Mouse (Mus musculus) heart, adult 18-20 months (tissue): ENCODE results near the gene Il13. TPM values are rescaled to one million over a fixed set of nuclear protein-coding genes. Genes with fewer than 3 reads are reported as not detected.

Experiments used
- DNase-seq, 2 experiments: peaks; one replicate each; pipeline ENCODE4 v3.0.0; 2021 to 2022; ENCODE audit warnings: mixed read lengths in 1 of 2
- total RNA-seq, 2 experiments: library from RNA; stranded (reverse); gene quantifications; 2 replicates each; pipeline ENCODE4 v1.2.3; 2021

Il13 gene
- total RNA-seq, 2 experiments from 2014 or later: not detected

DNA sequence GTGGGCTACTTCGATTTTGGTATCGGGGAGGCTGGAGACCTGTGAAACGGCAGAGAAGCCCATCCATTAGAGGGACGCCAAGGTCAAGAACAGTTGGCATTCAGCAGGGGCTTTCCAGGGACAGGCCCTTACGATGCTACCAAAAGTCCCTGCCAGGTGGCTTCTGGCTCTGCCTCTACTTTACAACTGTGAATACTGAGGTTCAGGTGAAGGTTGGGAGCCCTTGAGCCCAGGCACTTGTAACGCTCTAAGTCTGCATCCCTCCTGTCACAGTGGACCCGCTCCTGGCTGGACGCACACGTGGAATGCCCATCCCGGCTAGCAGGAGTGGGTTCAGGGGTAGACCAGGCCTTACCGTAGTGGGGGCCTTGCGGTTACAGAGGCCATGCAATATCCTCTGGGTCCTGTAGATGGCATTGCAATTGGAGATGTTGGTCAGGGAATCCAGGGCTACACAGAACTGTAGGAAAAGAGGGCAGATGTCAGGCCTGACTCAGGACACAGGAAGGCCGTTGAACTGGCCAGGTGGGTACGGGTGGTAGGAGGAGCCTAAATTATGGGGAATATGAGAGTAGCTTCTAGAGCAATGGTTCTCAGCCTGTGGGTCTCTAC is 2.3 kb downstream of the Il13 start:
- no peak for DNase-seq

DNA sequence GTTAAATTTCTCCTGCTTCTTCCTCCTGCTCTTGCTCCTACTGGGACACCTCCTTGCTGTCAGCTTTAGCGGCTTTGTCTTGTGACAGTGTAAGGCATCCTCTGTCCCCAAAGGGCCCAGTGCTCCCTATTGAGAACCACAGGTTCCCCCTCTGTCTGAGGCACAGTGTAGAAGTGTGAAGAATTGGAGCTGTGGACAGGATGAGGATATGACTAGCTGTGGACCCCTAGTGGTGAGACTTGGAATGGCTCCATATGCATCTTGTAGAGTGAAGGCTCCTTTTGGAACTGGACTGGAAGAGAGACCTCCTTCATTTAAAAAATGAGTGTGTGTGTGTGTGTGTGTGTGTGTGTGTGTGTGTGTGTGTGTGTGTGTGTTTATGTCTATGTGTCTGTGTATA is 6.6 kb downstream of the Il13 start:
- peak; percentile 67 to 87 for DNase-seq

DNA sequence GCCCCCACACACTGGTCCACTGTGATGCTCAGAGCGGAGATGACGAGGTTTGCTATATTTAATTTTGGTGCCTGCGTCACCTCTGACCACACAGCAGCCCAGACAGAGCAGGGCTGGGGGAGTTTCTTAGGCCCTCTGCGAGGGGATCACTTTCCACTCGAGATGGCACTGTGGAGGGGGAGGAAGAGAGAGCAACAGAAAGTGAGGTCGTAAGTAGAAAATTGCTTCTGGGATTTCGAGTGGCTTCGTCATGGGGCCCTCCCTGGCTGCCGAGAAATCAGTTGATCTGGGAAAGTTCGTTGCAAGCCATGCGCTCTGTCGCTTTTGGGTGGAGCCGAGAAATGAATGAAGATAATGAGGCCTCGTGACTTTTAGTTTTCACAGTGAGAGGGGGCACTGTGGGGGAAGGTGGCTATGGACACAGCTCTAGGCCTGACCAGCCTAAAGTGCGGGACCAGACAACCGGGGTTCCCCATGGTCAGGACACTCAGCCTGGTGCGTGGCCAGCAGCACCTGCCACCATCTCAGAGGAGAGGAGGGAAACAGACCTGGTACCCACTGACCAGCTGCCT is 7.6 kb downstream of the Il13 start:
- DNase-seq: no peak

DNA sequence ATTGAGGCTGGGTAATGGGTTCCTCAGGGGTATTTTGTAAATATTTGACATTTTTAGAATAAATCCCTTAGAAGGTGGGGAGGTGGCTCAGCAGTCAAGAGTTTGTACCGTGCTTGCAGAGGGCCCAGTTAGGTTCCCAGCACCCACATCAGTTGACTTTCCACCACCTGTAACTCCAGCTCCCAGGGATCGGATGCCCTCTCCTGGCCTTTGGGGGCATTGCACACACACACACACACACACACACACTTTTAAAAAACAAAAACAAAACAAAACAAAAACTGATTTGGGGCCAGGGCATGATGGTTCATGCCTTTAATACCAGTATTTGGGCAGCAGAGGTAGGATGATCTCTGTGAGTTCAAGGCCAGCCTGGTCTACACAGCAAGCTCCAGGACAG is 10.4 kb downstream of the Il13 start:
- DNase-seq: no peak

DNA sequence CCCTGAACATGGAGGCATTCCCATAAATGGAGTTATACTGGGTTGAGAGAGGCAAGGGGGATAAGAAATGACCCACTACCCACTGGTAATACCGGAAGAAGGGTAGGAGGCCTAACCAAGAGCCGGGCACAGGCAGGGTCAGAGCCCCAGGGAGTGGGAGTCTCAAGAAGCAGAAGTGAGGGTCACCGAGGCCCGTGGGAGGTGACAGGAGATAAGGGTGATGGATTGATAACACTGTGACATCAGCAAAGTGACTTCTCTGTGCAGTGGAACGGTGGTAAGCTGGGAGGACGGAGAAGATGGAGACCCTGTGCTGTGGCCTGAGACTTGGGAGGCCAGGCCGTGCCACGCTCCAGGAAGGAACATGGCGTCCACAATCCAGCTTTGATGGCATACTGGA is 10.9 kb downstream of the Il13 start:
- DNase-seq: no peak

DNA sequence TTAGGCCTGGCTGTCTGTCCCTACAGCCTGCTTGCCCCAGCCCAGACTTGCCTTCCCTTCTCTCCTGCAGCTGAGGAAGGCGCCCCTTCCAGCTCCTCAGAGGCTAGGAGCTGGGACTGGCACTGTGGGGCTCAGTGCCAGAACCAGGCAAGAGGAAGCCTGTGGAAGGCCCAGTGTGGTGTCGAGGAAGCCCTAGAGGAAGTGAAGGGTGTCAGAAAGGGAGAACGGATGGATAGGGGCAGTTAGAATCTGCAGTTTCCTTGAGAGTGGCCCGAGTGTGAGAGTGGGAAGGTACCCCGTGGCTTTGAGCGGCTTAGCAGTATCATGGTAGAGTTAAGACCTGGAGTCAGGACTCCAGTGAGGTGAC is 12.1 kb downstream of the Il13 start:
- DNase-seq: no peak

DNA sequence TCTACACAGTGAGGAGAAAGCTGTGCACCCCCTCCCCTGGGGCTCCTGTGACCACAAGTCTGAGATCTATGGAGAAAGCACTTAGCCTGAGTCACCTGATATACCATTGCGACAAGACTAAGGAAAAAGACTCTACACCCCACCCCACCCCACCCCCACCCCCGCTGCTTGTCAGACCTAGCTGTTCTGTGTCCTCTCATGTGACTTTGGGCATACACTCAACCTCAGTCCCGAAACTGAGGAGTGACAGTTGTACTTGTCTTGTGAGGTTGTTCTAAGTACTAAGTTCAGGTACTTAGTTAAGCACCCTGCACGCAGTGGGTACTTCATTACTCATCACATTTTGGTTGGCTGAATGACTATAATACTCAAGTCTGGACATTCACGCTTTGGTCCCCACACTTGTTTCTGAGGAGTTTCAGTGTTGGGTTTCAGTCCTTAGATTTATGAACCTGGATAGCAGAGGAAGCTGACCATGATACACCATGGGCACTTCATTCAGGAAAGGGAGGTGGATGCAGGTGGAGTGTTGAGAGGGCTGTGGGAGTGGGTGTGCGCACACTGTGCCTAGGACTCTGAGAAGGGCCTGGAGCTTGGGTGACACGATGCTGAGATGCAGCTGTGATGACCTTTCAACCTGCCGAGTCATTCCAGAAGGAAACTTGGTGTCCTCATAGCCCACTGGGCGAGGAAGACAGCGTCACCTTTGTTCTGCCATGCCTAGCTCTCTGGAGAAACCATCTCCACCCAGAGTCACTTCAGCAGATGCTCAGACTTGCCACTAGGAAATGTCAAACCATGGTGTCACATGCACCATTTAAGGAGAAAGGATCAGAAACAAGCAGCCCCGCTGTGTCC is 12.7 kb downstream of the Il13 start:
- DNase-seq: no peak

DNA sequence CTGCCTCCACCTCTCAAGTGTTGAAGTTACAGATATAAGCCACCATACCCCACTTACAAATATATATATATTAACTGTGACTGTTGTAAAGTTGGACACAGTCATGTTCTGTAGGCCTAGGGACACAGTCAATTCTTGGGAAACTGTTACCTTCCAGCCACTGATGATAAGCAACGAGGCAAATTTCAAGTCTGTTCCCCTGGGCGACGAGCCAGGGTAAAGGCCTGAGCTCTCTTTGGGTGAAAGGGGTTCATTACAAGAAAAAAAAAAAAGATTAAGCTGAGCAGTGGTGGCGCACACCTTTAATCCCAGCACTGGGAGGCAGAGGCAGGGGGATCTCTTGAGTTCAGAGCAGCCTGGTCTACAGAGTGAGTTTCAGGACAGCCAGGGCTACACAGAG is 14.4 kb downstream of the Il13 start:
- no peak for DNase-seq

DNA sequence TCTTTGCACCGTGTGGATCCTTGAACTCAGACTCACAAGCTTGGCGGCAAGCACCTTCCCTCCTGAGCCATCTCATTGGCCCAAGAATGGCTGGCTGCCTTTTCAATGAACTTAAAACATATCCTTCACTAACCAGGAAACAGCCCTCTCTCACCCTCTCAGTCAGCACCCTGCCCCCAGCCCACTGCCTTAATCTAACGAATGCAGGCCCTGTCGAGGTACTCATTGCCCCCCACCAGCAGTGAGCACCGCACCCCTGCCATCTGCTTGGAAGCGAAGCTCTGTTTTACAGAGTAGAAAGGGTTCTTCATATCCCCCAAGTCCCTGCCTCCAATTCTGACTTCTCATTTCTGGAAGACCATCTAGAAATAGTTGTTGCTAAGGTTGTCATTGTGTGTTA is 15.1 kb downstream of the Il13 start:
- no peak for DNase-seq

DNA sequence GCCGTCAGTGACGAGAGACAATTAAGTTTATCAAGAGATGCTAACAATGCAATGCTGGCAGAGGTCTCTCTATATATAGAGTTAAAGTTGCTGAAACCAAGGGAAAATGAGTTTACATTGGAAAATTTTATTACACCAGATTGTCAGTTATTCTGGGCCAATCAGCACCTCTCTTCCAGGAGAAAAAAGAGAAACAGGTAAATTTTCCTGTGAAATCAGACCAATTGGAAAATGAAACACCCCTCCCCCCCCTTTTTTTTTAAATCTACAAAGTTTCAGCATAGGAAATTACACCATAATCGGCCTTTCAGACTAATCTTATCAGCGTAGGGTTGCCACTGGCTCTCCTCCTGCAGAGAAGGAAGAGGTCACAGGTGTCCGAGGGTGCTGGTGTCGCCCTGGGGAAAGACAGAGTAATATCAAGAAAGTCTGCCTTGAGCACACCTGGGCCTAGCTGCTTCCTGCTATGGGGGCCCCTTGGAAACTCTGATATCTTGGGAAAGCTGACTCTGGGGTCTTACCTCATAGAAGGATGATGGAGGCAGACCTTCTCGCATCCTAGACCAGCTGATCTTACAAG is 15.8 kb downstream of the Il13 start, which contains the start of gene Il4:
TSS of gene Il4 (minus strand) at position 51 of the 580 bp plus-strand sequence.
- DNase-seq: no peak

DNA sequence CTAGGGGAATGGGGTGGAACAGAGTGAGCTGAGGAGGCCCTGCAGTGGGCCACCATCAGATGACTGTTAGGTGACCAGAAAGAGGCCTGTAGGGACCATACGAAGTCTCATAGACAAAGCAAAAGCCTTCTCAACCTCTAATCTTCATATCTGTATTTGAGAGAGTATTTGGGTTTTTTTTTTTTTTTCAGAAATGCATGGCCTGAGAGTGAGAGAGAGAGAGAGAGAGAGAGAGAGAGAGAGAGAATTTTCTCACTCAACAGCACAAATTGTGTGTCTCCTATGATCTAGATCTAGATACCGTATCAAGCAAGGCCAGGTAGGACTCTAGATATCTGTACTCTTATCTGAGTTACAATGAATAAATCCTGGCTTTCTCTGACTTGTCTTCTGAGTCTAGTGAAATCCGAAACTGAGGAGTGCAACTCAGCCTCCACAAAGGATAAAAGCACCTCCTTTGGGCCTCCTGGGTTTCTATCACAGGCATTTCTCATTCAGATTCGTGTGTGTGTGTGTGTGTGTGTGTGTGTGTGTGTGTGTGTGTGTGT is 16.9 kb downstream of the Il13 start:
- DNase-seq: no peak

DNA sequence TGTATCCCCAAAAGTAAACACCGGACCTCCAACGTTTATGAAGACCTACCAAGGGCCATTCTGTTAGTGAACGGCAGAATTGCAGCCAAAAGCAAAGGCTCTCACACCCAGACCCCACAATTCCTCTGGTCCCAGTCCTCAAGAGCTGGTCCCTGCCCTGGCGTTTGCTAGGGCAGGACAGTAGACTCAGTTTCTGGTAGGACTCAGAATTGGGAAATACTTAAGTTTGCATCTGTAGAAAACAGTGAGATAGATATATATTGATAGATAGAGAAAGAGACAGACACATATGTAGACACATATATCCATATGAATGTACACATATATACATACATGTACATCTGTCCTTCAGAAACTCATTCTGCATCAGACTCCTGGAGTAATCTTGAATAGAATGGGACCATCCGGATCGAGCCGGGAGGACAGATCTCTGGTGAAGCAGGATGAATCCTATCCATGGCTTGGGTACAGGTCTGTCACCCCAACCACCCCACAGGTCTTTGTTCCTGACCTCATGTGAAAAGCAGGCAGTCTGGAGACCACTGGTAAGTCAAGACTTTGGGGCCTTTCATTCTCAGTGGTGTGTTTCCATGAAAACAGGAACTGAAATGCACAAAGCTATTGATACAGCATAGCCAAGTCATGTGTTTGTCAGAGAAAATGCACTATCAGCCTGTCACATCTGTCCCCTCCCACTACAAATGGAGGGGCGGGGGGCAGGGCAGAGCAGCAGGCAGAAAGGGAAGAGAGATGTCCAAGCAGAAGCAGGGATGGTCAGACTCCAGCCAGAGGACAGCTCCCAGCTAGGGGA is 17.5 kb downstream of the Il13 start:
- peak; percentile 7 to 33 for DNase-seq

DNA sequence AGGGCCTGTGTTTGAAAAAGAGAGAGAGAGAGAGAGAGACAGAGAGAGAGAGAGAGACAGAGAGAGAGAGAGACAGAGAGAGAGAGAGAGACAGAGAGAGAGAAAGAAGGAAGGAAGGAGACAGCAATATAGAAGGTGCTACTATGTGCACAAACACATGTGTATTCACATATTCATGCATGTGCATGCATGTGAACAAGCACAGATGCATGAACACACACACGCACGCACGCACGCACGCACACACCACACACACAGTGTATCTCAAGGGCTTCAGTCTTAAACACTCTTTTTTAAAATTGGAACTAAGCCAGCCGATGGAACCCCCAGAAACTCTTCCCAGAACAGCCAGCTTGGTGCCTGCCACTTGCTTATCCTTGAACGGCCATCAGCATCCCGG is 18.9 kb downstream of the Il13 start:
- DNase-seq: no peak

DNA sequence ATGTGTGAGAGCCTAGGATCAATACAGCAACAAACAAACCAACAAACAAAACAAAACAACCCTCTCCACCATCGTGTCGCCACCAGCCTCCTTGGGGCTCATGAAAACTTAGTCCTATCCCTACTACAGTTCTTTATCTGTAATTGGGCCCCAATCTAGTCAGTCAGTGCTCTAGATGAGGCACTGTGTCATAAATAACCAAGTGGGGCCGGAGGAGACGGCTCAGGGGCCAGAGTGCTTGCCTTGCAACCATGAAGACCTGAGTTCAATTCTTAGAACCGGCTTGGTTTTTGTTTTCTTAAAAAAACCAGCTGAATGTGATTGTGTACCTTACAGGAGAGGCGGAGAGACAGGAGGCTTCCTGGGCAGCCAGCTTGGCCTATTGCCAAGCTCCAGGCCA is 19.3 kb downstream of the Il13 start:
- no peak for DNase-seq

DNA sequence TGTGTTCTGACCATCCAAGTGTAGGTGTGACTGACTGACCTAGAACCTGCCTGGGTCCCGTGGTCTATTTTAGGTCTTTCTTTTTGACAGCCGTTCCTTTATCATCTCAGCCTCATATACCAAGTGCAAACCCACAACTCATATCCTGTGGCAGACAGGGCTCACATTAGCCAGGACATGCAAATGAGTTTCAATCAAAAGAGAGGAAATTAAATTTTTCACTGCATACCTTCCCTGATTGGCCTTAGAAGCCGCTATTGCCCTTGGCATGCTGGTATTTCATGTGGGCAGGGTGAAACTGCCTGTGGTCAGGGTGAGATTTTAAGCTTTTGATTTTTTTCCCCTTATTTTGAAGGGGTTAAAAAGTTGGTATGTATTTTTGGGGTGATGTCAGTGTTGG is 24.8 kb downstream of the Il13 start:
- no peak for DNase-seq

DNA sequence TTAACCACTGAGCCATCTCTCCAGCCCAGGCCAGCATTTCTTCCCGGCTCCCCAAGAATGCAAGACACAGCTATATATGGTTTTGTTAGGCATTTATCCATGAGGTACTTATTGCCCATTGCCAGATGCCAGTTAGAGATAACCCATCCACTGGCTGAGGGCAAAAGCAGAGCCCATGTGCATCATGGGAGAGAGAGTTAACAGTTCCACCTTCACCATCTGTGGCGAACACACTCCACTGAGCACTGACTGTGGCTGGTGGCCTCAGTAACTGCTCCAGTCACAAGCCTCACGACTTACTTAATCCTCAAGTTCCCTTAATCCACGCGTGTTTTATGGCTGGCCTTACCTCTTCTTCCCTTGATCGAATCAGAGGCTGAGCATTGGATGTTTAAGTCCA is 25.3 kb downstream of the Il13 start:
- DNase-seq: no peak

DNA sequence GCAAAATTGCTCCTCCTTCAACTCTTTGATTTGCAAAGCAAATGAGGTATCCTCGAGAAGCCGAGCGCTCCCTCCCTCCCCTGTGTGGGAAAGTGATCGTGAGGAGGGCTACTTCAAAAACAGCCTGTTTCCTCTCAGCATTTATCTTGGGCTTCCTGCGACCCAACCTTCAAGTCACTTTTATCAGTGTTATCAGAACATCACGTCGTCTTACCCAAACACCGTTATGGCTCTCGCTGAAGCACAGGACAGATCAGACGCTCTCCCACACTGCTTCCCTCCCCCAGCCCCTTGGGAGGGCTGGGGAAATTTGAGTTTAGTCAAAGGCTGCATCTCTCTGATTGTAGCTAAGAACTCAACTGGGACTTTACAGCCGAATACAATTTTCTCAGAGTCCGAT is 28.9 kb downstream of the Il13 start:
- no peak for DNase-seq

DNA sequence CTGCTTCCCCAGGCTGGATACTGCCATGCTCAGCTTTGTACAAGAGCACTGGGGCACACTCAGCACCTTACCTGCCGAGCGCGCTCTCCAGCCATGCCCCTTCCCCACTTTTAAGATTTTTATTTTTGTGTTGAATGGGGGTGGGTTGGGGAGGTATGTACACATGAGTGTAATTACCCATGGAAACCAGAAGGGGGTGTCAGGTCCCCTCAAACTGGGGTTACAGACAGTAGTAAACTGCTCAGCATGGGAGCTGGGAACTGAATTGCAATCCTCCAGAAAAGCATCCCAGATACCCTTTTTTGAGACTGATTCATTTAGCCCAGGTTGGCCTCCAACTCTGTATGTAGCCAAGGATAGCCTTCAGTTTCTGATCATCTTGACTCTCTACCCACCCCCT is 29.5 kb downstream of the Il13 start:
- no peak for DNase-seq

DNA sequence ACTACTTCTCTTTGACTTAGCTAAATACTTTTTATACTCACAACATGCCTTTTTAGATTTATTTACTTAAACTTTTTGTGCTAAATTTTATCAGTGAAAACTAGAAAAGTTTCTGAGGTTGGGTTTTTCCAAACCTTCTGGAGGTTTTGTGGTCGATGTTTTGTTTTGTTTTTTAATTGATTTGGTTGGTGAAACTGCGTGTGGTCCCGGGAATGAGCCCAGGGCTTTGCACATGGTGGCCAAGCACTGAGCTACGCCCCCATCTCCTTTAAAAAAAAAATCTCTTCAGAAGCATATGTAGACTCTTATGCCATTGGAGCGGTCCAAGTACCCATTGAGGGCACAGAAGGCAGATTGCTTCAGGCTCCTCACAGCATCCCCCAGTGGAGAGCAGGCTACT is 43.4 kb downstream of the Il13 start:
- no peak for DNase-seq

DNA sequence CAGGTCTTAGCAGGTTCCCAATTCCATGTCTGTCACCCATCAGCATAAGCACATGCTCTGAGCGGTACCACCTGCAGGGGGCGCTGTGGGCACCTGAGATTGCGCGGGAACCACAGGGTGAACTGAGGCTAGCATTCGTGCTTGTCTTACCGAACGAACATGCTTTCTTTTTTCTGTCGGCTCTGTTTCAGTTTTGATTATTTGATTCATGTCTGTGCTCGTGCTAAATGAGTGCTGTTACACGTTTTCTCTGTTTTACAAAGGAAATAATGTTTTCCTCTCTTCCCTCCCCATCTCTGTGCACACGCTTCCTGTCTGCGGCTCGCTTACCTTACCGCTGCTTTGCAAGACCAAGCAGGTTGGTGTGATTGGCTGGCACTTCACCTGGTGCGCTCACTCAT is 44.1 kb downstream of the Il13 start:
- DNase-seq: peak; percentile 13 to 38

DNA sequence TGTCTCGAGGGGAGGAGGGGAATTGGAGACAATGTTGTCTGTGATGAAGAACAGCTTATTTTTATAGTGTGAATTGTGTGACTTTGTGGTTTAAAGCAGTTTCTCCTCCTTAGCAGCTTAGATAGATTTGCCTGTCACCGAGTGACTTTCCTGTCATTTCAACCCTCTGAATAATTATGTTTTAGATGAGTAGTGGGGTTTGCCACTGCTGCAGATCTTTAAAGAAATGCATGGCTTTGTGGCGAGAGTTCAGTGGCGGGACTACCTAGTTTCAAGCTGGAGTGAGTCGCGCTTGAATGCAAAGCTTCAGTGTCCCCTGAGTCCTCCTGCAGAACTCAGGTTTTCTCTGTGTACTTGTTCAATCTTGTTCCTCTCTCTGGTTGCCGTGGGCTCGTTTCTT is 46.2 kb downstream of the Il13 start:
- DNase-seq: no peak

DNA sequence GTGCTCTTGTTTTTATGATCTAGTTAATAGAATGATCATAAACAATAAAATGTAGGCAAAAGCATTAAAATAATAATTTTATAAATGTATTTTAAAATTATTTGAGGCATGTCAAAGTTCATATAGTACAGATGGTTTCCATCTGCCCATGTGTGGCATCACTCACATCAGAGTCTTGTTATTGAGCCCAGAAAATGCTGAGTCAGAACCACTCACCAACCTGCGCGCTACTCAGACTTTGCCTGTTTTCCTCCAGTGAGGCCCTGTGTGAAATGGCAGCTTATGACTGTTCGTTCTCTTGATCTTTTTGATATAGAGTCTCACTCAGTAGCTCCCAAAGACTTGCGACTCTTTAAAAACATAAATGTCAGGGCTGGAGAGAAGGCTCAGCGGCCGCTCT is 49.0 kb downstream of the Il13 start:
- no peak for DNase-seq
